Mouse (Mus musculus) heart, embryonic 15.5 days (tissue): ENCODE data around the gene Cep95. TPM values are rescaled to one million over a fixed set of nuclear protein-coding genes. Genes with fewer than 3 reads are reported as not detected.
"Not testable (repeated sequence)": the region's sequence is repeated elsewhere in the genome, so short reads cannot be mapped to it uniquely, and the experiment has no call there.

Experiments
- ATAC-seq: fragments of 200-750 bp; cut with Nextera tagmentation; replicated peaks from 2 replicates; pipeline ENCODE4 v1.8.0; 2017; ENCODE audit warnings: low read depth, moderate TSS enrichment; ENCODE audit not compliant: insufficient number of reproducible peaks, insufficient read depth, low FRiP score
- H3K27ac ChIP-seq: fragments of 300-500 bp; sonication (generic); 2 replicates; pipeline ENCODE4 v1.5.1; 2015; ENCODE audit warnings: mild to moderate bottlenecking, inconsistent platforms
- H3K27me3 ChIP-seq: fragments of 300-500 bp; sonication (generic); 2 replicates; pipeline ENCODE4 v1.6.1; 2015; ENCODE audit warnings: inconsistent platforms
- H3K36me3 ChIP-seq: fragments of 300-500 bp; sonication (generic); 2 replicates; pipeline ENCODE4 v1.6.1; 2015; ENCODE audit warnings: mild to moderate bottlenecking, inconsistent platforms
- H3K4me1 ChIP-seq: fragments of 300-500 bp; sonication (generic); replicated peaks from 2 replicates; pipeline ENCODE4 v1.6.1; 2015; ENCODE audit warnings: inconsistent platforms
- H3K4me2 ChIP-seq: fragments of 300-500 bp; sonication (generic); 2 replicates; pipeline ENCODE4 v1.6.1; 2015; ENCODE audit warnings: inconsistent platforms, mild to moderate bottlenecking, moderate library complexity
- H3K4me3 ChIP-seq: fragments of 300-500 bp; sonication (generic); 2 replicates; pipeline ENCODE4 v1.5.1; 2015; ENCODE audit warnings: mild to moderate bottlenecking, inconsistent platforms
- H3K9ac ChIP-seq: fragments of 300-500 bp; sonication (generic); 2 replicates; pipeline ENCODE4 v1.6.1; 2015; ENCODE audit warnings: mild to moderate bottlenecking, inconsistent platforms
- H3K9me3 ChIP-seq: fragments of 300-500 bp; sonication (generic); replicated peaks from 2 replicates; pipeline ENCODE4 v1.6.1; 2016; ENCODE audit warnings: inconsistent platforms
- WGBS: fragments of 180-500 bp; shearing (Covaris S2); methylation state at CpG from one replicate; pipeline ENCODE4 v1.1.7; 2015; ENCODE audit warnings: mixed read lengths; 5-methylcytosine and 5-hydroxymethylcytosine counted together
- polyA plus RNA-seq: library from polyadenylated mRNA; unstranded; fragments of >200 nt; fragmentation: Nextera tagmentation; extraction: Ambion mirVana; gene quantifications from 2 replicates; pipeline ENCODE4 v1.2.1, GENCODE M21; 2015

The Cep95 gene
- polyA plus RNA-seq, 1 experiment from 2014 or later = 12.7 TPM

GRCm38 (mm10) chr11:106777395-106777794 lies 11.7 kb upstream of the Cep95 start:
- Histone ChIP-seq H3K4me3 (no peak overlapping the region), H3K4me1 (peaks cover 10% of the 10 kb centered on the region; the same call in 1 of the 2 replicates), H3K4me2 (no peak overlapping the region), H3K27ac (no peak overlapping the region), H3K36me3 (peaks cover 58% of the 10 kb centered on the region), H3K9me3 (no peaks in the 10 kb centered on the region), H3K9ac (no peak overlapping the region), H3K27me3 (no peaks in the 10 kb centered on the region)
- ATAC-seq = no peak
- 86% methylated on average over 3 of the region's 3 CpGs for WGBS

- Histone ChIP-seq H3K9ac (no peak overlapping the region), H3K4me1 (peaks cover 10% of the 10 kb centered on the region; the same call in 1 of the 2 replicates)
Observed at GRCm38 (mm10) chr11:106778132-106778531, 10.9 kb upstream of the Cep95 start.

GRCm38 (mm10) chr11:106778589-106779387 lies 10.3 kb upstream of the Cep95 start:
- H3K27ac ChIP-seq = peak overlapping the region; percentile 97
- peaks cover 10% of the 10 kb centered on the region; the same call in 1 of the 2 replicates for H3K4me1 ChIP-seq
- peak overlapping the region; percentile 87 for H3K9ac ChIP-seq
- WGBS = 2% methylated on average over 39 of the region's 39 CpGs
- H3K9me3 ChIP-seq = no peaks in the 10 kb centered on the region
- peaks cover 59% of the 10 kb centered on the region for H3K36me3 ChIP-seq
- H3K27me3 ChIP-seq = no peaks in the 10 kb centered on the region
- peak; percentile 80 for ATAC-seq
- H3K4me2 ChIP-seq = peak overlapping the region; percentile 80
- peak overlapping the region; percentile 80 for H3K4me3 ChIP-seq

More at GRCm38 (mm10) chr11:106778132-106778531, 10.9 kb upstream of the Cep95 start:
- H3K9me3 ChIP-seq = no peaks in the 10 kb centered on the region
- no peaks in the 10 kb centered on the region for H3K27me3 ChIP-seq
- ATAC-seq = no peak
- H3K4me3 ChIP-seq = no peak overlapping the region
- peaks cover 58% of the 10 kb centered on the region for H3K36me3 ChIP-seq
- WGBS = 89% methylated on average over 7 of the region's 7 CpGs
- no peak overlapping the region for H3K27ac ChIP-seq
- H3K4me2 ChIP-seq = peak overlapping the region; percentile 80; the same call in 1 of the 2 replicates

GRCm38 (mm10) chr11:106779388-106780088 lies 9.5 kb upstream of the Cep95 start, which contains the start of gene Polg2:
Gene Polg2, minus strand, starts transcription at chr11:106779537.
- Histone ChIP-seq H3K4me2 (peak within 1 kb of the TSS; percentile 80), H3K9ac (peak within 1 kb of the TSS; percentile 87), H3K27me3 (no peaks in the 10 kb centered on the region), H3K36me3 (peaks cover 59% of the 10 kb centered on the region), H3K4me1 (peaks cover 10% of the 10 kb centered on the region; the same call in 1 of the 2 replicates), H3K9me3 (no peaks in the 10 kb centered on the region), H3K27ac (peak within 1 kb of the TSS; percentile 97), H3K4me3 (peak within 1 kb of the TSS; percentile 80)
- ATAC-seq = peak; percentile 98
- WGBS = 2% methylated on average over 30 of the region's 30 CpGs

- ATAC-seq = no peak
- peak overlapping the region; percentile 97 for H3K27ac ChIP-seq
- H3K27me3 ChIP-seq = no peaks in the 10 kb centered on the region
- no peaks in the 10 kb centered on the region for H3K9me3 ChIP-seq
- H3K4me2 ChIP-seq = peak overlapping the region; percentile 80; the same call in 1 of the 2 replicates
- 0 out of 2 replicates have a peak overlapping the region, but pooled peaks have one; percentile 29 for H3K9ac ChIP-seq
- 65% methylated on average over 4 of the region's 4 CpGs for WGBS
- peaks cover 59% of the 10 kb centered on the region for H3K36me3 ChIP-seq
- peak overlapping the region; percentile 80 for H3K4me3 ChIP-seq
- peaks cover 10% of the 10 kb centered on the region; the same call in 1 of the 2 replicates for H3K4me1 ChIP-seq
Observed at GRCm38 (mm10) chr11:106780089-106780425, 9.0 kb upstream of the Cep95 start.

- Histone ChIP-seq H3K27ac (no peak overlapping the region; the same call in 1 of the 2 replicates), H3K27me3 (no peaks in the 10 kb centered on the region), H3K9ac (no peak overlapping the region), H3K4me1 (peaks cover 16% of the 10 kb centered on the region), H3K36me3 (peaks cover 61% of the 10 kb centered on the region), H3K4me3 (no peak overlapping the region), H3K9me3 (no peaks in the 10 kb centered on the region), H3K4me2 (no peak overlapping the region)
- 79% methylated on average over 6 of the region's 6 CpGs for WGBS
- ATAC-seq = no peak
Observed at GRCm38 (mm10) chr11:106780590-106781220, 8.3 kb upstream of the Cep95 start.

- H3K27ac ChIP-seq, H3K9me3 ChIP-seq, ATAC-seq, H3K9ac ChIP-seq, H3K4me3 ChIP-seq, H3K4me2 ChIP-seq, H3K27me3 ChIP-seq: not testable (repeated sequence)
- Histone ChIP-seq H3K36me3 (peaks cover 59% of the 10 kb centered on the region), H3K4me1 (peaks cover 25% of the 10 kb centered on the region)
- 84% methylated on average over 7 of the region's 7 CpGs for WGBS
Observed at GRCm38 (mm10) chr11:106782271-106782670, 6.8 kb upstream of the Cep95 start.

- peaks cover 59% of the 10 kb centered on the region for H3K36me3 ChIP-seq
- no peak overlapping the region for H3K4me2 ChIP-seq
- H3K9me3 ChIP-seq = no peaks in the 10 kb centered on the region
- ATAC-seq = no peak
- H3K4me1 ChIP-seq = peaks cover 22% of the 10 kb centered on the region
- H3K9ac ChIP-seq = no peak overlapping the region
- no peak overlapping the region for H3K27ac ChIP-seq
- no peak overlapping the region for H3K4me3 ChIP-seq
- 75% methylated on average over 9 of the region's 9 CpGs for WGBS
- H3K27me3 ChIP-seq = no peaks in the 10 kb centered on the region
Observed at GRCm38 (mm10) chr11:106782841-106783764, 5.9 kb upstream of the Cep95 start.

GRCm38 (mm10) chr11:106784476-106784875 lies 4.6 kb upstream of the Cep95 start:
- no peak overlapping the region for H3K27ac ChIP-seq
- H3K4me3 ChIP-seq = no peak overlapping the region
- H3K4me1 ChIP-seq = peaks cover 22% of the 10 kb centered on the region
- no peak overlapping the region for H3K9ac ChIP-seq
- H3K4me2 ChIP-seq = no peak overlapping the region
- no peaks in the 10 kb centered on the region for H3K27me3 ChIP-seq
- WGBS = 81% methylated on average over 2 of the region's 2 CpGs
- no peaks in the 10 kb centered on the region for H3K9me3 ChIP-seq
- peaks cover 59% of the 10 kb centered on the region for H3K36me3 ChIP-seq
- no peak for ATAC-seq

- H3K27me3 ChIP-seq = no peaks in the 10 kb centered on the region
- 68% methylated on average over 1 of the region's 1 CpGs for WGBS
- no peak overlapping the region for H3K9ac ChIP-seq
- no peak for ATAC-seq
- H3K4me2 ChIP-seq = no peak overlapping the region; the same call in 1 of the 2 replicates
- H3K4me3 ChIP-seq = no peak overlapping the region
- H3K9me3 ChIP-seq = no peaks in the 10 kb centered on the region
- peaks cover 58% of the 10 kb centered on the region for H3K36me3 ChIP-seq
- H3K27ac ChIP-seq = no peak overlapping the region
- H3K4me1 ChIP-seq = peaks cover 20% of the 10 kb centered on the region
Observed at GRCm38 (mm10) chr11:106785043-106785442, 4.0 kb upstream of the Cep95 start.
